Mouse (Mus musculus): ENCODE data around the gene Sgf29. TPM values are rescaled to one million over a fixed set of nuclear protein-coding genes. Genes with fewer than 3 reads are reported as not detected.

Gene Sgf29
- polyA plus RNA-seq, 1 experiment from 2014 or later: 61.5 TPM

DNA sequence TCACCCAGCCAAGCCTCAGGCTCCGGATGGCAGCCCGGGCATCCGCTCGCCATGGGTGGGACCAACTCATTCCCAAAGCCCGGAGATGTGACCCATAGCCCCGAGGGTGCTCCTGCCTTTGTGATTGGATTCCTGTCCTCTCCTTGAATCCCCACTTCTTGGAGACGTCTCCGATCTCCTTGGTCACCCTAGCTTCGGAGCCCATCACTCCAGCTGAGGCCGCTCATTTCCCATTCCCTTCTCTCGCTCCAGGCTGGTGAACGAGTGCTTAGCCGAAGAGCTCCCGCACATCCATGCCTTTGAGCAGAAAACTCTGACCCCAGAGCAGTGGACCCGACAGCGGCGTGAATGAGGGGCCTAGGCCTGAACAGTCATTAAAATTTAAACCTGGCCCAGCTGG lies 47.2 kb downstream of the Sgf29 start:
- Histone ChIP-seq H3K4me3 (ENCODE audit: low read depth, low read length) (peak overlapping the region; percentile 71), H3K27me3 (ENCODE audit: control insufficient read depth, insufficient read depth, low read length) (no peaks in the 10 kb centered on the region), H3K9me3 (ENCODE audit: control insufficient read depth, low read length) (no peaks in the 10 kb centered on the region), H3K36me3 (ENCODE audit: control insufficient read depth, insufficient read depth, low read length) (peaks cover 7% of the 10 kb centered on the region), H3K4me1 (ENCODE audit: control insufficient read depth, insufficient read depth, low read length) (peaks cover 15% of the 10 kb centered on the region), H3K4me2 (ENCODE audit: low read depth, low read length) (peak overlapping the region; percentile 93), H3K9ac (replicated peaks; ENCODE audit: low read depth, low read length) (peak overlapping the region; percentile 65), H3K27ac (ENCODE audit: low read depth, low read length) (no peak overlapping the region)
- 2% methylated on average over 17 of the region's 17 CpGs for WGBS
- no peak for ATAC-seq (ENCODE audit: low read depth)

DNA sequence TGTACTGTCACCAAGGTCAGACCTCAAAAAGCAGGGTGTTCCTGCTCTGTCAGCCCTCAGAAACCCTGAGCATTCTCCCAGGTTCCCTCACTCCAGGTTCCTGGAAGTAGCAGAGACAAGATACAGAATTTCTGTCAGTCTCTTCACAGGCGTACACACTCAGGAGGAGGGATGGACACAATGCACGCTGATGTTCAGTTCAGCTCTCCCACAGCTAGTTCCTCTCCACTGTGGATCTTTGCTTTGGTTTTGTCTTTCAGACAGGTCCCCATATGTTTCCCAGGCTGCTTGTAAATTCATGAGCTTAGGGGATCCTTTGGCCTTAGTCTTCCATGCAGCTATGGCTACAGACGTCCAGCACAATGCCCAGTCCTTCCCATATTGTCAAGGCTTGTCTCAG lies 47.8 kb downstream of the Sgf29 start:
- H3K9me3 ChIP-seq (ENCODE audit: control insufficient read depth, low read length): no peaks in the 10 kb centered on the region
- peaks cover 7% of the 10 kb centered on the region for H3K36me3 ChIP-seq (ENCODE audit: control insufficient read depth, insufficient read depth, low read length)
- ATAC-seq (ENCODE audit: low read depth): no peak
- peak overlapping the region; percentile 71 for H3K4me3 ChIP-seq (ENCODE audit: low read depth, low read length)
- no peaks in the 10 kb centered on the region for H3K27me3 ChIP-seq (ENCODE audit: control insufficient read depth, insufficient read depth, low read length)
- H3K9ac ChIP-seq (replicated peaks; ENCODE audit: low read depth, low read length): peak overlapping the region; percentile 65; the same call in 1 of the 2 replicates
- peaks cover 18% of the 10 kb centered on the region for H3K4me1 ChIP-seq (ENCODE audit: control insufficient read depth, insufficient read depth, low read length)
- 72% methylated on average over 3 of the region's 3 CpGs for WGBS
- H3K4me2 ChIP-seq (ENCODE audit: low read depth, low read length): peak overlapping the region; percentile 93
- H3K27ac ChIP-seq (ENCODE audit: low read depth, low read length): no peak overlapping the region

DNA sequence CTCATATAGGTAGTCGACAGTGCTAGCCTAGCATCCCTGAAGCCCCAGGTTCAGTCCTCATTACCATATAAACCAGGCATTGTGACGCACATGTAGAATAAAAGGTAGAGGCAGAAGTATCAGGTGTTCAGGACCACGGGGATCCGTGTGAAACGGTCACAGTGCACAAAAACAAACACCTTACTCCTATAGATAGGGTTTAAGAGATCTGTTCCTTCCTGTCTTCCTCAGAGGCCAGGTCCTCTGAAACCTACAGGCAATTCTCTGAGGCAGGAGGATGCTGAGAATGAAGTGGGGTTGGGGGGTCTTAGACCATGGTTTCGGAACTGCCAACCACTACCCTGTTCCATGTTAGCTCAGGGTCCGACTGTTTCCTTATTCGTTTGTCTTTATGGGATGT lies 48.7 kb downstream of the Sgf29 start:
- Histone ChIP-seq H3K4me2 (ENCODE audit: low read depth, low read length) (no peak overlapping the region), H3K9ac (replicated peaks; ENCODE audit: low read depth, low read length) (no peak overlapping the region), H3K4me3 (ENCODE audit: low read depth, low read length) (no peak overlapping the region), H3K9me3 (ENCODE audit: control insufficient read depth, low read length) (no peaks in the 10 kb centered on the region), H3K27me3 (ENCODE audit: control insufficient read depth, insufficient read depth, low read length) (no peaks in the 10 kb centered on the region), H3K4me1 (ENCODE audit: control insufficient read depth, insufficient read depth, low read length) (peaks cover 21% of the 10 kb centered on the region), H3K27ac (ENCODE audit: low read depth, low read length) (no peak overlapping the region), H3K36me3 (ENCODE audit: control insufficient read depth, insufficient read depth, low read length) (peaks cover 7% of the 10 kb centered on the region)
- 95% methylated on average over 8 of the region's 8 CpGs for WGBS
- no peak for ATAC-seq (ENCODE audit: low read depth)

DNA sequence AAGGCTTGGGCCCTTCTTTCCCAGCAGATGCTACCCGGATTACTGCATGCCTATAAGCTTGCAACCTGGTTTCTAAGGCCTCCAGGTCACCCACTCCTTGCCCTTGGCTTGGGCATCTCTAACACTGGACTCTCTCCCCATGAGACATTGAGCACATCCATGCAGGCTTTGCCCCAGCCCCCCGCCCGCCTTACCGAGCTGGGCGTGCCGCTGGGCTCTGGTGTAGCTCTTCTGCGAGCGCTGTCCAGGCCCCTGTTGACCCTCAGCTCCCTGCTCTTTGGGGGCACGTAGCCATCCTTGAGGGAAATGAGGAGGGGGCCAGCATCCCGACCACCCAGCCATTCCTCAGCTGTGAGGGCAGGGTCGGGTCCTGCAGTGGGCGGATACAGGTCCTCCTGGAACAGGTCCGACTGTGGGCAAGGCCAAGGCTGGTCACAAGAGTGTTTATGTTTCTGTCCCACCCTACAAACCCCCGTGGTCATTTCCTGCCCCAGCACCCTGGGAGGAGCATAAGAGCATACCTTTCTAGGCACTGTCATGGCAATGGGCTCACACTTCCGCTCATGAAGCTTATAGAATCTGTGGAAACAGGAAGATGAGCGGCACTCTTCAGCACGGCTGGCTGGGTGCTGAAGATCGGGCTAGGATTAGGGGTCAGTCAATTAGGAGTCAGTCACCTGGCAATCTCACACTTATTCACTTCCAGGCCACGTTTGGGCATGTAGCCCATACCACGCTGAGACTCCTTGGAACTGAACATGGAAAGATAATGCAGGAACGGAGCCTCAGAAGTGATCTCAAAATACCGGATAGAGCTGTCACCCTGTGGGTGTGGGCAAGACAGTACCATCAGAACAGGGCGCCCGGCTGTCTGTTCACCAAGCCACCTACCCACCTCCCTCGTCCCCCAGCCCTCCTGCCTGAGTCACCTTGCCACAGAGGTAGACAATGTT lies 51.2 kb downstream of the Sgf29 start:
- Histone ChIP-seq H3K9me3 (ENCODE audit: control insufficient read depth, low read length) (no peaks in the 10 kb centered on the region), H3K36me3 (ENCODE audit: control insufficient read depth, insufficient read depth, low read length) (peaks cover 7% of the 10 kb centered on the region), H3K4me3 (ENCODE audit: low read depth, low read length) (no peak overlapping the region), H3K27me3 (ENCODE audit: control insufficient read depth, insufficient read depth, low read length) (no peaks in the 10 kb centered on the region), H3K4me1 (ENCODE audit: control insufficient read depth, insufficient read depth, low read length) (peaks cover 26% of the 10 kb centered on the region), H3K27ac (ENCODE audit: low read depth, low read length) (no peak overlapping the region), H3K4me2 (ENCODE audit: low read depth, low read length) (no peak overlapping the region; the same call in 1 of the 2 replicates), H3K9ac (replicated peaks; ENCODE audit: low read depth, low read length) (no peak overlapping the region)
- ATAC-seq (ENCODE audit: low read depth): no peak
- WGBS: 85% methylated on average over 25 of the region's 25 CpGs

DNA sequence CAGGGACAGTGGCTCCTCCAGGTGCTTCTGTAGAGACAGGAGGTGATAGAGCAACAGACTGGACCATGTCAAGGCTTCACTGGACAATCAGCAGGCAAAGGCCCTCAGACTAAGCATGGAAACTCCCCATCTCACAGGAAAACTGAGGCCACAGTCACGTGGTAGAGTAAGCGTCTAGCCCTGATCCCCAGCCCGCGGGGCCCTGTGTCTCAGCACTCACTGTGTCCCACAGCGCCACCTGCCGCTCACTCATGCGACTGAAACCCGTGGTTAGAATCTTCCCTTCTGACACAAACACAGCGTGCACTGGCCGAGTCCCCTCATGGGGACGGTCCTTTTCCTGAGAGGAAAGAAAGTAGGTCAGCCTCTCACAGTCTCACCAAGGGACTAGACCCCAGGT lies 52.0 kb downstream of the Sgf29 start:
- ATAC-seq (ENCODE audit: low read depth): peak; percentile 39; the same call in 1 of the 2 replicates
- Histone ChIP-seq H3K27me3 (ENCODE audit: control insufficient read depth, insufficient read depth, low read length) (no peaks in the 10 kb centered on the region), H3K4me3 (ENCODE audit: low read depth, low read length) (no peak overlapping the region), H3K9me3 (ENCODE audit: control insufficient read depth, low read length) (no peaks in the 10 kb centered on the region), H3K36me3 (ENCODE audit: control insufficient read depth, insufficient read depth, low read length) (peaks cover 7% of the 10 kb centered on the region), H3K27ac (ENCODE audit: low read depth, low read length) (no peak overlapping the region), H3K9ac (replicated peaks; ENCODE audit: low read depth, low read length) (0 out of 2 replicates have a peak overlapping the region, but pooled peaks have one; percentile 25), H3K4me2 (ENCODE audit: low read depth, low read length) (peak overlapping the region; percentile 23; the same call in 1 of the 2 replicates), H3K4me1 (ENCODE audit: control insufficient read depth, insufficient read depth, low read length) (peaks cover 26% of the 10 kb centered on the region)
- WGBS: 2% methylated on average over 11 of the region's 11 CpGs

DNA sequence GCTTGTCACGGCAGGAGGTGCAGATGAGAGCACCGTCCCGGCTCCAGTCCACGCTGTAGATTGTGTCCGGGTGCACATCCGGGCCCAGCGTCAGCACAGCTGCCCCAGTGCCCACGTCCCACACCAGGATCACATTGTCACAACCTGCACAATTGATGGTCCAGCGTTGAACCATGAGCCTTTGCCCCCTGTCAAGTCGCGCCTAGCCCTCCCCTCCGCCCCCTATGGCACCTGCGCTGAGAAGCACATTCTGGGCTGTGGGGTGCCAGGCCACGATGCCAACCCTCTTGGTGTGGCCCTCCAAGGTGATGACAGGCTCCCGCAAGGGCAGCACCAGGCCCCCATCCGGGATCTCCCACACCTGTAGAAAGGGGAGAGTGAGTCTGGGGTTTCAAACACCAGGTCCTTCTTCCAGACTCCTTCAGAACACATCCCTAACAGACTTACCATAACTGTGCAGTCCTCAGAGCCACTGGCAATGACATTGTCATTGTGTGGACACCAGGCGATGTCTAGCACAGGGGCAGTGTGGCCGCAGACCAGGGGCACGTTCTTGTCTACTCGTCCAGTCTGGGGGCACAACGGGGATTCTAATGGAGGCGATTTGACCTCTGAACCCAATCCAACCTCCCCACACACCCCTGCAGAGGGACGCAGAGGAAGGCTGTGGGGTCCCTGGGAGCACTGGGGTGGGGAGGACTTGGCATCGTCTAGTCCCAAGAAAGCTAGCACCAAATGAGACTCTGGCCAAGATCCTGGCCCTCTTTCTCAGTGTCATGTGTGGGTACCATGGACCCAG lies 52.6 kb downstream of the Sgf29 start:
- Histone ChIP-seq H3K4me1 (ENCODE audit: control insufficient read depth, insufficient read depth, low read length) (peaks cover 23% of the 10 kb centered on the region), H3K4me3 (ENCODE audit: low read depth, low read length) (no peak overlapping the region), H3K4me2 (ENCODE audit: low read depth, low read length) (peak overlapping the region; percentile 23; the same call in 1 of the 2 replicates), H3K27ac (ENCODE audit: low read depth, low read length) (no peak overlapping the region), H3K9ac (replicated peaks; ENCODE audit: low read depth, low read length) (0 out of 2 replicates have a peak overlapping the region, but pooled peaks have one; percentile 25), H3K36me3 (ENCODE audit: control insufficient read depth, insufficient read depth, low read length) (peaks cover 7% of the 10 kb centered on the region), H3K9me3 (ENCODE audit: control insufficient read depth, low read length) (no peaks in the 10 kb centered on the region), H3K27me3 (ENCODE audit: control insufficient read depth, insufficient read depth, low read length) (no peaks in the 10 kb centered on the region)
- WGBS: 61% methylated on average over 24 of the region's 24 CpGs
- ATAC-seq (ENCODE audit: low read depth): no peak

DNA sequence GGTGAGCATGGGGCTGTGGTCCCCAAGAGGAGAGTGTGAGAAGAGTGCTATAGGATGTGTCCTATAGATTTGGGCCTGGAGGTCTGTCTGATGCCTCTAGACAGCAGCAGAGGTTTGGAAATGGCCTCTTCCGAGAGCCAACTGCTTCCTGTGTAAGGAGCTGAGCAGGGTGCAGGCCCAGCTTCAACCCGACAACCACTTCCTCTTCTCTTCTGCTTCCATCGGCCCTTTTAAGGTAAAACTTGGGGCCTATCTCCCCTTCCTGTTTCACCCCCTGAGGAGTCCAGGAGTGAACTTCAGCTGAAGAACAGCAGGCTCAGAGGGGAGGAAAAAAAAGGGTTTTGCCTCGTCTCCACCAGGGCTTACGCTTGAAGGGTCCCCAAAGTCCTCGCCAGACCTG lies 53.2 kb downstream of the Sgf29 start:
- WGBS: 81% methylated on average over 6 of the region's 6 CpGs
- H3K4me3 ChIP-seq (ENCODE audit: low read depth, low read length): no peak overlapping the region; the same call in 1 of the 2 replicates
- peak overlapping the region; percentile 63; the same call in 1 of the 2 replicates for H3K4me2 ChIP-seq (ENCODE audit: low read depth, low read length)
- no peaks in the 10 kb centered on the region for H3K9me3 ChIP-seq (ENCODE audit: control insufficient read depth, low read length)
- H3K36me3 ChIP-seq (ENCODE audit: control insufficient read depth, insufficient read depth, low read length): peaks cover 7% of the 10 kb centered on the region
- no peaks in the 10 kb centered on the region for H3K27me3 ChIP-seq (ENCODE audit: control insufficient read depth, insufficient read depth, low read length)
- H3K9ac ChIP-seq (replicated peaks; ENCODE audit: low read depth, low read length): no peak overlapping the region
- no peak for ATAC-seq (ENCODE audit: low read depth)
- H3K4me1 ChIP-seq (ENCODE audit: control insufficient read depth, insufficient read depth, low read length): peaks cover 17% of the 10 kb centered on the region
- no peak overlapping the region for H3K27ac ChIP-seq (ENCODE audit: low read depth, low read length)

DNA sequence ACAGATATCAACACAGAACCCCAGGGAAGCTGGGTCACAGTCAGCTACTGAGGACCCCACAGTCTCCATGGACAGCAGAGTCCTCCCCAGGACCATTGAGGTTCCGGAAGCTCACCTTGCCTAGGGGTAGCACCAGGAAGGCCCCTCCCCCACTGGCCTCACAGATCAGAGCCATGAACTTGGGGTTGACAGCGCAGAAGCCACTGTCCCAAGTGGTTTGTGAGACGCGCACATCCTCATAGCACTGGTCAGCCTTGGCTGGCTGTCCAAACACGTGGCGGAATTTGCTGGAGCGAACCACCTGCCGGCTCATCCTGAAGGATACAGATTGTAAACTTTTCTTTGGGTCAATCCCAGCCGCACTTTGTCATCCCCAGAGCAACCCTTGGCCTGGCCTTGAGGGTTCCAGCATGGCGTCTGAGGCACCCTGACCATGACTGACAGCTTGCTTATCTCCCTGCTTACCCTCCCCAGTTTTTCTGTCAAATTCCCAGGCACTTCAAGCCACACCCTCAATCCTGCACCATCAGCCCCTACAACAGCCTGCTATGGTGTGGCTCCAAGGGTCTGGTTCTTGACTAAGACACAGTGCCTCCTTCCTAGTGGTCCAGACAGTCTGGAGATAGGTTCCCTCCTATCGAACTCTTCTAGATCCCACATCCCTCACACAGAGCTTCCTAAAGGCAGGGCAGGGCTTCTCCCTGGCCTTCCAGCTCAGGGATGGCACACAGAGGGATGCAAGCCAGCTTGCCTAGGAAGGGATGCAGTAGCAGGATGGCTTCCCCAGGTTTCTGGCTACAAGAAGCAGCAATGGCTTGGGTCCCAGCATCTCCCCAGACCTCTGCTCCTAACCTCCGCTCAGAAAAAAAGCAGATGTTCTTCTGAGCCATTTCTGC lies 54.0 kb downstream of the Sgf29 start:
- H3K27ac ChIP-seq (ENCODE audit: low read depth, low read length): no peak overlapping the region
- ATAC-seq (ENCODE audit: low read depth): no peak
- peaks cover 17% of the 10 kb centered on the region; the same call in 1 of the 2 replicates for H3K4me1 ChIP-seq (ENCODE audit: control insufficient read depth, insufficient read depth, low read length)
- peak overlapping the region; percentile 63 for H3K4me2 ChIP-seq (ENCODE audit: low read depth, low read length)
- H3K4me3 ChIP-seq (ENCODE audit: low read depth, low read length): peak overlapping the region; percentile 62
- peaks cover 7% of the 10 kb centered on the region for H3K36me3 ChIP-seq (ENCODE audit: control insufficient read depth, insufficient read depth, low read length)
- H3K9me3 ChIP-seq (ENCODE audit: control insufficient read depth, low read length): no peaks in the 10 kb centered on the region
- 74% methylated on average over 12 of the region's 12 CpGs for WGBS
- H3K9ac ChIP-seq (replicated peaks; ENCODE audit: low read depth, low read length): peak overlapping the region; percentile 83
- no peaks in the 10 kb centered on the region for H3K27me3 ChIP-seq (ENCODE audit: control insufficient read depth, insufficient read depth, low read length)

Data from neural tube, embryonic 14.5 days (tissue).